Mouse (Mus musculus) heart, postnatal 0 days (tissue): ENCODE measurements around the gene Abcc8.

Experiments used
- CTCF ChIP-seq: IDR thresholded peaks from 2 replicates; pipeline ENCODE4 v1.5.1; 2016; ENCODE audit warnings: antibody characterized with exemption, control low read depth, low read depth
- EP300 ChIP-seq: IDR thresholded peaks from 2 replicates; pipeline ENCODE4 v1.6.1; 2016; ENCODE audit warnings: antibody characterized with exemption, low read depth

GRCm38 (mm10) chr7:46167901-46168300, 11.9 kb downstream of the Abcc8 start:
- no peak for TF ChIP-seq CTCF
- no peak for TF ChIP-seq EP300
